Comparison of ENCODE assay signal across 10 mouse cellular contexts in the genomic region with DNA sequence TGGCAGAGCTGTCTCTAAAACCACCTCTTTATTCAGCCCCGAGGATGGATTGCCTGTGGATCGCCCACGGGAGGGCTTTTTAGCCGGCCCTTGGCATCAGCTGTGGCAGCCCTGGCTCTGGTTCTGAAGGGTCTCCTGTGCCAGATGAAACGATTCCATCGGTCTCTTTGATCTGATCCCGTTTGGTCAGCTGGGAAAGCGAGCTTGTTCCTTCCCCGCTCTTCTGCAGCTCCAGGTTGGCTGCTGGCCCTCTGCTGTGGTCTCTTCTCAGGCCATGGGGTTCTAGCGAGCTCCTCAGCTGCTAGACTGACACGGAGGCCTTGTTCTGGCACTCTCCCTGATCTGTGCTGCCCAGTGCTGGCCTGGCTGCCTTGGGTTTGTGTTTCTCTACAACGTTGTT.
DNase-seq lines count a peak whose midpoint lies in the region; ATAC-seq and TF ChIP-seq lines count a peak whose summit lies in the region.
"Had no signal": no experiment of that assay in that cellular context is flagged by ENCODE, and none has a peak within 500 bp of the region (broad histone marks: within the 10 kb centered on the region; RNA-seq: fewer than 3 reads in every experiment).

No protein-coding gene starts in this region.

- H3K4me1 ChIP-seq in stomach, postnatal 0 days (replicated peaks; ENCODE audit: control insufficient read depth, insufficient read depth): no peaks in the 10 kb centered on the region
- H3K4me1 ChIP-seq: heart, embryonic 15.5 days; megakaryocyte, embryonic 14.5 days had no signal

- intact Hi-C loops in left cerebral cortex, postnatal 25 days (cut with DNase I): loop anchor here (5.0 kb wide), 1 partner anchor 327 kb away; no protein-coding TSS in a partner anchor

- no peaks in the 10 kb centered on the region for H3K36me3 ChIP-seq in stomach, postnatal 0 days (ENCODE audit: control insufficient read depth, insufficient read depth, low read length)
- H3K36me3 ChIP-seq: heart, embryonic 15.5 days had no signal

- H3K4me3 ChIP-seq in stomach, postnatal 0 days (ENCODE audit: low read depth, low read length): no peak overlapping the region
- H3K4me3 ChIP-seq: heart, embryonic 15.5 days; megakaryocyte, embryonic 14.5 days had no signal

- no peak overlapping the region for H3K9ac ChIP-seq in stomach, postnatal 0 days (ENCODE audit: low read length)
- H3K9ac ChIP-seq: heart, embryonic 15.5 days had no signal

- H3K27ac ChIP-seq in stomach, postnatal 0 days (replicated peaks): no peak overlapping the region
- H3K27ac ChIP-seq: heart, embryonic 15.5 days had no signal

- ATAC-seq in stomach, postnatal 0 days (ENCODE audit: low FRiP score, low TSS enrichment): no peak

- WGBS in stomach, postnatal 0 days: 67% methylated on average over 12 of the region's 12 CpGs

- no peaks in the 10 kb centered on the region for H3K9me3 ChIP-seq in stomach, postnatal 0 days (ENCODE audit: control insufficient read depth, low read length)
- H3K9me3 ChIP-seq: heart, embryonic 15.5 days had no signal

- H3K27me3 ChIP-seq in stomach, postnatal 0 days (ENCODE audit: control insufficient read depth, insufficient read depth, low read length): no peaks in the 10 kb centered on the region
- H3K27me3 ChIP-seq: heart, embryonic 15.5 days; megakaryocyte, embryonic 14.5 days had no signal

- TF ChIP-seq CTCF in stomach, postnatal 0 days (IDR thresholded peaks at IDR 0.05; ENCODE audit: low read depth): no peak

- TF ChIP-seq EP300 in stomach, postnatal 0 days (optimal IDR thresholded peaks at IDR 0.05): no peak

- DNase-seq in adrenal gland, postnatal 36 days: peak; percentile 2 to 11
- no peak for DNase-seq in adrenal gland, adult 8-10 months
- peak; percentile 77 for DNase-seq in Muller cell, postnatal 12 days (ENCODE audit: inconsistent ontology term)
- peak; percentile 8 to 11 for DNase-seq in frontal cortex, postnatal 25 days (ENCODE audit: low spot score in 2 of 2)
- DNase-seq in left cerebral cortex, postnatal 25 days (ENCODE audit: low spot score in 2 of 2): peak; percentile 12 to 54
- DNase-seq in embryo, embryonic 10.5 days (ENCODE audit: low spot score): no peak
- DNase-seq in stomach, postnatal 0 days (ENCODE audit: low spot score): no peak
- DNase-seq in retina, embryonic 14.5 days (ENCODE audit: low spot score): no peak

- H3K4me2 ChIP-seq in stomach, postnatal 0 days (replicated peaks; ENCODE audit: low read depth): no peak overlapping the region
- H3K4me2 ChIP-seq: heart, embryonic 15.5 days had no signal

Comparison
In these comparisons a context has a peak if more than half of its experiments do, and no peak if none do; other contexts are left out.
1. DNase-seq: peak in adrenal gland, postnatal 36 days (2 of 2), Muller cell, postnatal 12 days (single experiment), frontal cortex, postnatal 25 days (2 of 2) and left cerebral cortex, postnatal 25 days (2 of 2); none in adrenal gland, adult 8-10 months (single experiment), embryo, embryonic 10.5 days (single experiment), stomach, postnatal 0 days (single experiment) and retina, embryonic 14.5 days (single experiment).